Mouse (Mus musculus) kidney, postnatal 14 days (tissue): ENCODE data around the gene Egfr.
A peak's percentile ranks its signal among the peaks of the same experiment; 100 is the strongest.

Experiments used
- DNase-seq: peaks from one replicate; pipeline ENCODE4 v3.0.0; 2022; ENCODE audit warnings: mixed read lengths

The Egfr gene

DNA sequence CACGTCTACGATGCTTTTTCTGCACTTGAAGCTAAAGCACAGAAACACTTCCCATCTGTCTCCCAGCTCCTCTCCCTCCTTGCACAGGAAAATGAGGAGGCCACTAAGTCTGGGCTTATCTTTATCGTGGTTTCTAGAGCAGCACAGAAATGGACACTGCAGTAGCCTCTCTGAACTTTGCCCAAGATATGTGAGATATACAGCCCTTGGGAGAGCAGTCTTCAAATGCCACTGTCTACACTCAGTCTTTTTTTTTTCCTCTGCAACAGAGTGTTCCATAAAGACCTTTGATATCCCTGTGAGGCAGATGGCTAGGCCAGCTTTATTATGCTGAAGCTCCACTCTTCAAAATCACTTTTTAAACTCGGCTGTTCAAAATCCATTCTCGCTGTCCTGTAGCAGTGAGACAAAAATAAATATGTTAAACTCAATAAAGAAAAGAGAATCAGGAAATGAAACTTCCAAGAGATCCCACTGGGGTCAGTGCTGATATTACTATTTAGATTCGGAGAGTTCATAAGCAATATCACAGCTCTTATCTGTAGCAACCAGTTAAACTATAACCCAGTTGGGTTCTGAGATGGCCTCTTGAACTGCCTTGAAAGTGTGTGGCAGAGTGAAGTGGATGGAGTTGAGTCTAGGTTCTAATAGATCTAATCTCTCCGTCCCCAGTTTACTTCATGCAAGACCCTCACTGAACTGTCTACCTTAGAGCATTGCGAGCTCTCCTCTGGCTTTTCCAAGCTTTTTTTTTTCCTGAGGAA is 148.8 kb downstream of the Egfr start:
- no peak for DNase-seq

DNA sequence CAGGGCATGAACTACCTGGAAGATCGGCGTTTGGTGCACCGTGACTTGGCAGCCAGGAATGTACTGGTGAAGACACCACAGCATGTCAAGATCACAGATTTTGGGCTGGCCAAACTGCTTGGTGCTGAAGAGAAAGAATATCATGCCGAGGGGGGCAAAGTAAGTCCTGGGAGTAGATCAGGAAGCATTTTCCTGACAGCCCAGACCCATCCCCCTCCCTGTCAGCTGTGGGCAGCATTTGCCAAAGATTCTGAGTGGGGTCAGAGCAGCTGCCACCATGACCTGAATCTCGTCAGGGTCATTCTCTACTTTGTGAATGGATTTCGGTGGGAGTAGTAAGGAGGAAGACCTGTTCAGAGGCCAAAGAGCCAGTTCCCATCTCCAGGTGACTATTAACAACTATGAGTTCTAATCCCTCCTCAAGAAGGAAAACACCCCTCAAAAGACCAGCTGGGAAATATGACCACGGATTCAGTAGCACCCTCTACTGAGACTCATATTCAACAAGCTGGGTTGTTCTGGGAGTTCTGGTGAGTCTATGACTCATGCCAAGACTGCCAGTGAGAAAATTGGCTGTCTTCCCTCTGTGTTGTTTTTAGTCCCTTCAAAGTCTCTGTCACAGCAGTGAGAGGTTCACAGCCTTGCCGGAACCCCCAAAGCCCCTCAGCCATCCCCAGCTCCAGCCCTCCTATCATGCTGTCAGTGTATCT is 152.5 kb downstream of the Egfr start:
- no peak for DNase-seq

DNA sequence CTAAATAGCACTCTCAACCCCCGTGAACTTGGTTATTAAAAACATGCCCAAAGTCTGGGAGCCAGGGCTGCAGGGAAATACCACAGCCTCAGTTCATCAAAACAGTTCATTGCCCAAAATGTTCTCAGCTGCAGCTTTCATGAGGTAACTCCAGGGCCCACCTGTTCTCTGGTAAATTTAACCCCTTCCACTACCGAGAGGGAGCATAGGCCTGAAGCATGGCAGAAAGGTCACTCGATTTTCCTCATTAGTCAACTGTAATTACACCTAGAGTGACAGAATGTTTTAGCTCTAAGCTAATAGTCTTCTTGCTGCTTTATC is 153.0 kb downstream of the Egfr start:
- DNase-seq = no peak

- DNase-seq = no peak
Measured at GRCm38 (mm10) chr11:16906530-16906929, 154.5 kb downstream of the Egfr start.

GRCm38 (mm10) chr11:16907517-16908129 is 155.6 kb downstream of the Egfr start:
- DNase-seq = peak; percentile 21

DNA sequence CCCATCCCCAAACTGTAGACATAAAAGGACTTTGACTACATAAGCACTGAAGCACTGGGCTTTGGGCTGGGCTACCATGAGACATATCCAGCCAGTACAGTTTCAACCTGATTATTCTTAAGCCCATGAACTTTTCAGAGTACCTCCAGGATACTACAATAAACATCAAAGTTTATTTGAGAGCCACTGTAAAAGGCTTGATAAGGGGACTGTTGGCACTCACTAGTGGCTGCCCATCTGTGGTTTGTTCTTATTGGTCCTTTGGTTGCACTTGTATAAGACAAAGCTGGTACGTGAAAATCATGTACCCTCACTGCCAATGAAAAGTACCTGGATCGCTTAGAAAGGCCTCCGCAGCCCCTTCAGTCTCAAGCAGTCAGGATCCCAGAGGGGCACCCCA is 162.8 kb downstream of the Egfr start:
- DNase-seq = no peak

GRCm38 (mm10) chr11:16915850-16916249 is 163.8 kb downstream of the Egfr start:
- no peak for DNase-seq

GRCm38 (mm10) chr11:16917512-16917911 is 165.5 kb downstream of the Egfr start:
- DNase-seq = no peak

DNA sequence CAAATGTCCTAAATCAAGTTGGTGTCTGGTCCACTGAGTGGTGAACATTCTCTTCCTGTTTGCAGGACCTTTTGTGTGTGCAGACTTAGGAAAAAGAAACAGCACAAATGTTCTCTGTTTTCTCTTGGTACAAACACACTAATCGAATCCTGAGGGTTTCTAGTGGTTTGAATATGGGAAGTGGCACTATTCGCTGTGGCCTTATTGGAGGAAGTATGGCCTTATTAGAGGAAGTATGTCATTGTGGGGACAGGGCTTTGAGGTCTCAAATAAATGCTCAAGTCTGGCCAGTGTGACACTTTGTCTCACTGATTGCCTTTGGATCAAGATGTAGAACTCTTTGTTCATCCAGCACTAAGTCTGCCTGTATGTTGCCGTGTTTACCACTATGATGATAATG is 180.2 kb downstream of the Egfr start:
- DNase-seq = no peak

DNA sequence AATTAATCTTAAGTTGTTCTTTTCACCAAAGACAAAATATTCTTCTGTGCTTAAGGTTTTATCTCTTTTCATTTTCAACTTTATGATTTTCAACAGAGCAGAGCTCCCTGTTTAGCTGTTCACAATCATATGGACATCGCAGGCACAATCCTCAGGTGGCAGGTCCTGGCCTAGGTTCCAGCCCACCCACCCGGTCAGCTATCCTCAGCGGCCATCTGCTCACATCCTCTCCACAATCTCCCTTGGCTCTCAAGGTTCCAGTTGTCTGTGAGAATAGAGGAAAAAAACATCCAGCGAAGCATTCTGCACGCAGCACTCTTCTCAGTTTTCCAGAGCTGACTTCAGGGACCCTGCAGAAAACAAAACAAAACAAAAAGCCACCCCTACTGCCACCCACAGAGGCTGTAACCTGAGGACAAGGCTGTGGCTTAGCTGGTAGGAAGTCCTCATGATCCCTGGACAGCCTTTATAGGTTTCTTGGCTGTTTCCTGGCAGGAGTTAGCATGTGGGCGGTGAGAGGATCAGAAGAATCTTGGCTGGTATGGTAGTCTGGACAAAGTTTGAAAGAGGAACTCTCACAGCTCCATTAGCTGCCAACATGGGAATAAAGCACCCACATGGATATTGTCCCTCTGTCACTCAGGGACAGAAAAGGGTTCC is 183.7 kb downstream of the Egfr start:
- DNase-seq = no peak

DNA sequence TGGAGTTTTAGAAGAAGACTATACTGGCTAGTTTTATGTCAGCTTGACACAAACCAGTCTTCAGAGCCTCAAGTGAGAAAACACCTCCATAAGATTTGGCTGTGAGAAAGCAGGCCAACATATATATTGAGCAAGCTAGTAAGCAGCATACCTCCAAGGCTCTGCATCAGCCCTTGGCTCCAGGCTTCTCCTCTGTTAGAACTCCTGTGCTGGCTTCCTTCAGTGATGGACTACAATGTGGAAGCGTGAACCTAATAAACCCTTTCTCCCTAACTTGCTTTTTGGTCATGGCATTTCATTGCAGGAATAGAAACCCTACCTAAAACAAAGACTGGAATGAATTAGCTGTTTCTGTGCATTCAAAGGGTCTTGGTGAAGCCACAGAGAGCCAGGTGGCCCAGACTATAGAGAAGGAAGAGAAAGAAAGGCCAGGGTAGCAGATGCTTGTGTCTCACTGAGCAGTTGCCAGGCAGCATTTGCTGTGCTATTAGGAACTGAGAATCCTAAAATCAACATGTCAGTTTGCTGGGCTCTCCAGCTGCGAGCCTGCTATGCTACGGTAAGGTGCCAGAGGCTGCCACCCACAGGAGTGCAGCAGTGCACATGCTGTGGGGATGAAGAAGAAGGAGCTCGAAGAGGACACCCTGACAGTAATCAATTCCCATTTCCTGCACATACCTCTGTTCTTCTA is 189.2 kb downstream of the Egfr start:
- DNase-seq = no peak

DNA sequence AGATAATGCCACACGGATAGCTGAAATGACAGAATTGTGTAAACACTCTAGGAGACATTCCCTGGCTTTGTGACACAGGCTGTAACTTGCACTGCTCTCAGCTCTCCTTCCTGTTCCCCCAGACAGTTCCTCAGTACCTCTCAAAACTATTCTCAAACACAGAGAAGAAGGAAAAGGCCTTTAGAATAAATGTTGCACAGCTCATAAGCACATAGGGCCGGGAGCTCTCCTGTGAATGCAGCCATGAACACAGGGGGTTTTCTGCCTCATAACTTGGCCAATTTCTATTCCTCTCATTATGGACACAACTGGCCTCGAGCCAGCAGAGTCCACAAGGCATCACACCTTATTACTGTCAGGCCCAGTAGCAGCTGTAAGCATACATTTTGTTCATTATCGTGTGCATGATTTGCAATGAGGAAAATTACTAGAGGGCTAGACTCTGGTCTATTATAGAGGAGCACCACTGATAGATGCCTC is 190.0 kb downstream of the Egfr start:
- DNase-seq = no peak

GRCm38 (mm10) chr11:16943016-16943415 is 191.0 kb downstream of the Egfr start:
- no peak for DNase-seq

- peak; percentile 57 for DNase-seq
Measured at GRCm38 (mm10) chr11:16948756-16949155, 196.8 kb downstream of the Egfr start.

- no peak for DNase-seq
Measured at GRCm38 (mm10) chr11:16950226-16950975, 198.4 kb downstream of the Egfr start.

GRCm38 (mm10) chr11:16950976-16951760 is 199.2 kb downstream of the Egfr start, which contains the start of gene Fbxo48:
Fbxo48 (plus strand) TSS chr11:16951375.
- peak; percentile 97 for DNase-seq

DNA sequence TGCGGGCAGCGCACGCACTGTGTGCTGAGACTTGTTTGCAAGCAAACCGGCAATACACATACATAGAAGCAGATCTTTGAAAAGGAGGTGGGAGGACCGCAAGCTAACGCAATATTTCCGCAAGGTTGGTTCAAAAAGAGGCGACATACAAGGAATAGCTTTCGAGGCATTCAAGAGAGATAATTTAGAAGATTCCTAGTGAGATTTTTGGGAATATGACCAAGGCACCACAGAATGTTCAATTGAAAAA is 199.7 kb downstream of the Egfr start:
- DNase-seq = no peak

DNA sequence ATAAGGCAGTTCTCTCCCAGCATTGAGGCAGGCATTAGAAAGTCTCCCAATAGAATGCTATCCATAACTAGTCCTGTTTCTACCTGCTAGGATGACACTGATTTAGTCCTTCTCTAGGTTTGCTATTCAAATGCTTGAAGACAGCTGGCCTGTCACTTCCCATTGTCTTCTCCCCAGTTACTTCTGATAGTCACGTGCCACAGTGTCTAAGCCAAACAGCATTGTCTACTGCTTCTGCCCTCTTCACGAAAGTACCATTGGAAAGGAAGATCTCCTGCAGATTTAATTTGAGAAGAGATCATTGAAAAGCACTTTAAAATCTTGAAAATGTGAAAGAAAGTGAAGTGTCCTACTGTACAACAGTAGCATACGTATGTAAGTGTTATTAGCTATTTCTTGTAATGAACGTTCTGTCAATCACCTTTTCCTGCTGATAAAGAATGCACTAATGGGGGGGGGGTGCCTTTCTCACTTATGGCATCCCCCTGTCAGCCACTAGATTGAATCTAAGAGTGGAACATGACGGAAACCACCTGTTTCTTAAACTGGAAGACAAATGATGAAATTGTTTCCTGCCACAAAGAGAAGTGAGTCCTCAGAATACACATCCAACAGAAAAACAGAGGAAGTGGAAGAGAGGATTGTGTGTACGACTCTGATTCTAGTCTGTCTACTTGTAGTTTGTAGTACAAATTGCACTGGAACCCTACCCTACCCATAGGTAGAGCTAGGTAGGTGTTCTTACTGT is 204.3 kb downstream of the Egfr start:
- no peak for DNase-seq

DNA sequence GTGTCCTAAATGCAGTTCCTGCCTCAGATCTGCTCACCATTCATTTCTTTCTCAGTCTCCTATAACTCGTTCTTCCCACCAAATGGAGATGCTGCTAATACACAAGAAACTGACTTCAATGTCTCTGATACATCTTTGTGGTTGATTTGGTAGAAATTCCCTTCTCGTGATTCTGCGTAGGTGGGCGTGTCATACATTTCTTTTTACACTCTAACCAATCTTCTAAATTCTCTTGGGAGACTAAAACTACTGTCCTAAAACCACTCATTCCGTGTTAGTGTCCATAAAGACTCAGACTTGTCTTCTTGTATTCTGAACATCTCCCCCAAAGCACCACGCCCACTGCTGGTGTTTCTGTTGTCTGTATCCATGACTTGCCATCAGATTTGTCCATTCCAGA is 205.0 kb downstream of the Egfr start:
- no peak for DNase-seq

DNA sequence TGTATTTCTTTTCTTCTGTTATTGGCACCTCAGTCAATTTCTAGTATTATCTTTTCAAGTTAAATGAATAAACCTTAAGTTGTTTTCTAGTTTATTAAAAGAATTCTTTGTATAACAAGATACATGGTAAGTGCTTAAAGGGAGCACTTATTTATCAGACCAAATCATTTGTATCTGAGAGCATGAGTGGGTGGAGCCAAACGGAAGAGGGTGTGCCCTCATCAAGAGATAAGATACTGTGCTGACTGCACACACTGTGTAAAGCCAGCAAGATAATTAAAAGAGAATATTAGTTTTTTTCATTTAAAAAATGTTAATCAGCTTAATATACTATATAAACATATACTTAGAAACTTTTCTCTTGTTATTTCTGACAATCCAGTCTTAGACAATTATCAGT is 206.5 kb downstream of the Egfr start:
- DNase-seq = no peak
